Mouse (Mus musculus) ES-Bruce4 (cell line): Measurements from ENCODE around the gene Tspan11.

Source experiments
- CTCF ChIP-seq: IDR thresholded peaks from one replicate; pipeline ENCODE4 v1.8.1; 2011; ENCODE audit warnings: low read depth, low read length
- EP300 ChIP-seq: IDR thresholded peaks from 2 replicates; pipeline ENCODE4 v1.6.1; 2011; ENCODE audit warnings: low read depth, low read length; ENCODE audit not compliant: insufficient read depth
- POLR2A ChIP-seq: IDR thresholded peaks from one replicate; pipeline ENCODE4 v1.8.1; 2011; ENCODE audit warnings: low read length; ENCODE audit not compliant: insufficient read depth

- TF ChIP-seq EP300 (no peak), POLR2A (no peak), CTCF (no peak)
Measured at GRCm38 (mm10) chr6:127894999-127895398, 7.6 kb downstream of the Tspan11 start.
